Mouse (Mus musculus): Measurements from ENCODE around the gene Mcf2l.

The Mcf2l gene

GRCm38 (mm10) chr8:12874194-12874791 is 687 bp downstream of the Mcf2l start:
- DNase-seq, result no peak

DNA sequence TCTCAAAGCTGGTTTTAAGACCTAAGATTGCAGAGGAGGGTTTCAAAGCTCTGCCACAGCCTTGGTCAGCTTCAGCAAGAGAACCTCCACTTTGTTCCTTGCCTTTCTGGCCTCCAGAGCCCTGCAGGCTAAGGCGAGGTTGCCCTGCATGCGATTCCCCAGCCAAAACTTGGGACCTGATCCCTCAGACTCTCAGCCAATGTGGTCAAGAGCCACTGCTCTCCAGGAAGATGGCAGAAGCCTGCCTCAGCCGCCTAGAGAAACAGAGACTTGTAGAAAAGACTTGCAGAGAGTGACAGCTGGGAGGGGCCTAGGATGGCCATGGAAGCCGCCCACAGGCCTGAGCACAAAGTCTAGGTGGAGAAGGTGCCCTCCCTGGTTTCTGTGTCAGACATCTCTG is 1.4 kb downstream of the Mcf2l start:
- DNase-seq, result no peak

DNA sequence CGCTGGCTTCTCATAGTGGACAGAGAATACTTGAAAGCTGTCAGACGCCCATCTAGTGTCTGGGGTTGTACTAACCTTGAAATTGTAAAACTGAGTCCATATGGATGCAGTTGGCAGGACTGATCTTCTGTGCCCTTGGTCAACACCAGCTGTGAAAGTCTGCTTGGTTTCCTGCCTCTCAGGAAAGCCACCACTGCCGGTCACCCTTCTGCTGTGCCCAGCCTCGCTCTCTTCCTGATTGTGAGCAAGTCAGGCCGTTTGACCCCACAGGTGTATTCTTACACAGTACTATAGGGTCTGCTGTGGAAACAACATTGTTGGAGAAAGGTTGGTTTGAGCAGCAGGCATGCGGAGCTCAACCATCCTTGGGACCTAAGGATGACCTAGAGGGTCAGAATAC is 3.5 kb downstream of the Mcf2l start:
- DNase-seq, result no peak

DNA sequence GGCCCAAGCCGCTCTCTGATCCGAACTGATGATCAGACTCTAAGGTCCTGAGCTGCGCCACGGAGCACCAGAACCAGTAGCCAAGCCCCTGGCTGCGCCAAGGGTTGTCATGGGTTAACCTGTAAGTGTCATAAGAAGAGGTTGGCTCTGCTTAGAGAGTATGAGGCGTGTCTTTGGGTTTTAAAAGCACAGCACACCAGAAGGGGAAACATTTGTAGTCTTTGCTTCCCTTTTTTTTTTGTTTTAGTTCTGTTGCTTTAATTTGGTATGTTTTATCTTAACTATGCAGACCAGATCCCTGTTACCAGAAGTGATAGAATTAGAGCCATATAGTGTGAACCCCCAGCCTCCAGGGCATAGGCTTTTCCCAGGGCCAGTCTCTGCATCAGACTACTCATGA is 6.6 kb downstream of the Mcf2l start:
- no peak for DNase-seq

DNA sequence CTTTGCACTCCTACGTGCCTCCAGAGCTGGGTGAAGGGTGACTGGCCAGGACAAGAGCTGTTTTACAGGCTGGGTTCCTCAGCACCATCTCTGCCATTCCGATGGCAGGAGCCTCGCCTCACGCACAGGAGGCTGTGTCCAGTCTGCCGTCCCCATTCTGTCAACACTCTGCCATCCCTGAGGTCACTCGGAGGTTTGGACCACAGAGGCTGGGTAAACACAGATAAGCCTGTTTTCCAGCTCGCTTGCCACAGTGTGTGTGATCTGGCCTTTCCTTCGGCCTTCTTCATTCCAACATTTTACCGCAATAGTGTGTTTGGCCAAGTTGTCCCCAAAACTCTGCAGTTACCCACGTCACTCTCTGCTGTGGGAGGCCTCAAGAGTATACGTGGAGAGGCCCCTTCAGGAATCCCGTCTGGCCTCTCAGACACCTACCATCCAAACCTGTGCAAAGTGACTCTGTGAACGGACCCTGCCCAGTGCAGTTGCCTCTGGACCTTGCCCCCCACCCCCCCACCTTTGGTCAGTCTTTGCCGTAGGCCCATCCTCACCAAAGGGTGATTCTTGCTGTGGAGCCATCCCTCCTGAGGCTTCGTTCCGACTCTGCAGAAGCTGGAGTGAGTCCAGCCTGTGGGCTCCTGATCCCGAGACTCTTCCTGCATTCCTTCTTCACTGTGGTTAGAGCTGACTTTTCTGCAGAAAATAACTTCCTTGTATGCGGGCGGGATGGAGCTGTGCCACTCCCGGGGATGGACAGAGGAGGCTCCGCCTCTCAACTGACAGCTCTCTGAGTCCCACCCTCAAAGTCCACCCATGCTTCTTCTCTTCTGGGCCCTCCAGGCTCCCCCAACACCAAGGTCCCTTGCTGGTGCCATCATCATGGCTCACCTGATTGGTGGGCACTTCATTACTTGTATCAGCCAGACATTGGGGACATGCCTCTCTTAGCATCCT is 9.7 kb downstream of the Mcf2l start:
- no peak for DNase-seq

DNA sequence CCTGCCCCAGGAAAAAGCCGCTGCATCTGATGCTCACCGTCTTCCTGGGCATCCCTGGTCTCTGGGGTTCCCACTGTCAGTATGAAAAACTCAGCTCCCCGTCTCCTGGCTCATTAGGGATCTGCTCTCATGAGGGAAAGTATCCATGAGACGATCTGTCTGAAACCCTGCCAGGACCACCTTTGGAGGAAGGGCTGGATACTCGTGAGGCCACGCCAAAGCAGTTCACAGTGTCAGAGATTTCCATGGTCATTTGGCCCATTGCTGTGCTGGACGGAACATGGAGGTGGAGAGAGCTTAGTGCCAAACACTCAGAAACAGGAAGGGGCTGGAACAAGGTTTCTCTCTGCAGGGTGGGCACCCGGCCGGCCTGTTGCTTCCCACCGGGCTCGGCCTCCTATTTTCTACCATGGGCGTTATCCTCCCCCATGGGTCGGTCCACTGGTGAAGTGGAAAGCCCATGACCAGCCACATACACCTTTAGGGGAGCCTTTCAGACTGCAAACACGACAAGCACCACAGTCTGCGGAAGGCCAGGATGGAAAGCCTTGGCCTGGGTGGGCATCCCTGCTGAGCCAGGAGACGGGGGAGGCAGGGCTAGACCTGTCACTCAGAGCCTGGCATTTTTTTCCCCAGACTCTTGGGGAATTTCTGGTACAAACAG is 14.3 kb downstream of the Mcf2l start:
- no peak for DNase-seq

DNA sequence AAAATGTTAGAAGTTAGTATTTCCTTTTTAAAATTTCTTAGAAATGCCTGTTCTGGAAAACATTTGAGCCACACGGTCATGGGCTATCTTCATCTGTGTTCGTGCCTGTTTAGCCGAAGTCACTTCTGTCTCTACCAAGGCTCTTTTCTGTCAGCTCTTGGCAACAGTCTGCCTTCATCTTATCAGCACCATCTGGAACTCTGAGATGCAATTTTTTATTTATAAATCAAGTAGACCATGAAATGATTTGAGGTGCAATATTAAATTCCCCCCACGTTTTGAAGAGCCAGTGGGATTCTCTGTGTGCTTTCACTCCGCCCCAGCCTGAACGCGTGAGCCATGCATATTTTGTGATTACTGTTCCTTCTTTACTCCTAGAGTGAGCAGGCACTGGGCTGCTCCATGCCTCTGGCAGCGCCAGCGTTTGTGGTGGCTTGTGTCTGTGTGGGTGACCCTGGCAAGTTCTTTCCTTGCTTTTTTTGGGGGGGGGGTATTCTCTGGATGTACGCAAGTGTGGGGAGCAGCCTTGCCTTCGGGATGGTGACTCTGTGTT is 15.5 kb downstream of the Mcf2l start:
- DNase-seq, result no peak

DNA sequence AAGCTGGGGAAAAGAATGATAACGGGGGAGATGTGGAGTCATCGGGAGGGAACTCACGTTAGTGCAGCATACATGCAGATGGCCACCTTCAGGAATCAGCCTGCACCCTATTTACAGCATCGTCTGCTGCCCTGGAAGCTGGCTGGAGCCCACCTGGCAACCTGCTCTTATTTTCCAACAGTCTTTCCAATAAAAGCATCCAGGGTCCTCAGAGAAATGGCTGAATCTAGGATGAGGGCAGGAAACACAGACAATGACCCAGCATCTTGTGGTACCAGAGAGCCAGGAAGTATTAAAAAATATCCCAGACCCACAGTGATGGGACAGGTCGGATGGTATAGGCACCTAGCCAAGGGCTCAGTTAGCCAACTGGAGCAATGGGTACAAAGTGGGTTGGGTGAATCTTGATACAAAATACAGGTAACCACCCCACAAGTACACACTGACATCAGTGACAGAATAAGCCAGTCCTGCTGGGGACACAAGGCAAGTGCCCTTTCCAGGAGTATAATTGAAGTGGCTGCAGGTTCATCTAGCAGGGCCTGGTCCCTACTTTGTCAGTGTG is 19.4 kb downstream of the Mcf2l start:
- DNase-seq, result no peak

- DNase-seq, result no peak
Measured at GRCm38 (mm10) chr8:12893797-12894578, 20.4 kb downstream of the Mcf2l start.

DNA sequence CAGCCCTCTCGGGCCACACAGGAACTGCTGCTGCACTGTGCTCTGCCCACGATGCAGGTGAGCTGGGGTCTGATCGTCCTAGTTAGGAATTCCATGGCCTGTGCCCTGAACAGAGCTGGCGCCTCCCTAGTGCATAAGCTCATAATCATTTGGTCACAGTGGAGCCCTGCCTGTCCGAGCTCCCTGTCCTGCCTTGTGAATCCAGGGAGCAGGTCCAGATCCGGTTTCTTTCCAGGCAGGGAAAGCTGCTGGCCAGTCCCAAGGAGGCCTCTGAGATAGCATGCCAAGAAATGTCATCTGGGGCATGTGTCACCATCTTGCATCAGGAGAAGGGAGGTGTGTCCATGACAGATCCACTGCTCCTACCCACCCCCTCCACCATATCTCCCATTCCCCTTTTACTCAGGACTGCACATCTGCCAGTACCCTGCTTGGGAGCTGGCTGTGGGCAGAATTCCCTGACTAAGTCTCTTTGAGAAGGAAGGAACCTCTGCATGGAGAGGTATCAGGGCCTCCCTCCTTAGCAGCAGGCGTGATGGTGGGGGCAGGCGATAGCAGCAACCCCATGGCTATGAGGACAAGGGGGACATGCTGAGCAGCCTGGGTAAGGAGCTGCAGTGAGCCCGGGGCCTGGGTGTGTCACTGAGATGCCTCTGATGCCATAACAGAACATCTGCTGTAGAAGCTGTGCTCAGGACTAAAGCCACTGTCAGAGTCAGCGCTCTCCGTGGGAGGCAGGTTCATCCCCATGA is 21.4 kb downstream of the Mcf2l start:
- no peak for DNase-seq

DNA sequence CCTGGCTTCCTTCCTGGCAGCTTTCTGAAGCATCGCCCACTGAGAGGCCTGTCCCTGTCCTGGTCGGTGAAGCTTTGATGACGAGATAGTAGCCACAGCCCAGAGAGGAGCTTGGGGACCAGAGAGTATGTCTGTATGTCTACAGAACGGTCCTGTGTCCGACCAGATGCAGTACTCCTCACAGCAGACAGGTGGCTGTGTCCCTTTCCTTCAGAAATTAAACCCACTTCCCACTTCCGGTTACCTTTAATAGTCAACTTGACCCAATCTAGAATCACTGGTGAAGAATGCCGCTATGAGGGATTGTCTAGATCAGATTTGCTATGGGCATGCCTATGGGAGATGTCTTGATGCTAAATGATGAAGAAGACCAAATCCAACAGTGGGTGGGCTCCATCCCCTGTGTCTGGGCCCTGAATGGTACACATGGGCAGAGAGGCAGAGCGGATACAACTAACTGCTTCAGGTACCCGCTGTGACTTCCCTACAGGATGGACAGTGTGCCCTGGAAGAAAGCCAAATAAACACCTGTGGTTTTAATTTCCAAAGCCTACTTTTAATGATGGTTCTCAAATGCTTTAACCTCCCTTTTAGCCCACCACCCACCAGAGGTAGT is 22.0 kb downstream of the Mcf2l start:
- DNase-seq, result no peak

DNA sequence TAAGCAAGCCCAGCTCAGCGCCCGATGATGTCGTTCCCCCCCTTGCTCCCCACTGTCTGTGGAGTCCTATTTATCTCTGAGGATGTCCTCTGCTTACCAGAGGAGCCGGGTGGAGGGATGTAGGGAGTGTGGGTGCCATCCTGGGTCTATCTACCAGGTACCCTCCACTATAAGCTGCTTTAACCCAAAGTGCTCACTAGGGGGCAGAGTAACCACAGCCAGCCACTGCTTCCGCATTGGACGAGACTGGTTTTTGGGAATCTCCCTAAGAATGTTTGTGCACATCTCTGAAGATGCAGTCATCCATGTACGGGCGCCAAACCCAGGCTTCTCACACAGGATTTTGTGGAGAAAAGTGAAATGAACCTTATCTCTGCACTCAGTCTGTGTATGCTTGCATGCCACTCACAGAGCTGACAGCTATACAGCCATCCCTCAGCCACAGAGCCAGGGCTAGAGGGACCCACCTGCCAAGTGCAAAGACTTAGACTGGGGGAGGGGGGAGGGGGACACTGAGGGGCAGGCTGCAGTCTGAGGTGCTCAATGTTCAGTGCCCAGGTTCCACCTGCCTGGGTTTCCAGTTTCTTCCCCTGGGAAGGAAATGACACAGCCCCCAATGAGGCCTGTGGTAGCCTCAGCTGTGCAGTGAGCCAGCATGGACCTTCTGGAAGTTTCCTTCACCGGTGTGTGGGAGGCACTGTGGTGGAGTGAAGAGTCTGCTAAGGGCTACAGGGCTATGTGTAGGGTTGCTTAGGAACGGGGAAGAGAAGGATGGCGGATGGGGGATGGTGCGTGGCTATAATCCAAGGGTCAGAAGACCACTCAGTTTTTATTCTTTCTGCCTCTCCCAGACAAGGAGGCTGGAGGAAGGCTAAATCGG is 23.1 kb downstream of the Mcf2l start:
- peak; percentile 25 for DNase-seq

GRCm38 (mm10) chr8:12897815-12898214 is 24.2 kb downstream of the Mcf2l start:
- no peak for DNase-seq

DNA sequence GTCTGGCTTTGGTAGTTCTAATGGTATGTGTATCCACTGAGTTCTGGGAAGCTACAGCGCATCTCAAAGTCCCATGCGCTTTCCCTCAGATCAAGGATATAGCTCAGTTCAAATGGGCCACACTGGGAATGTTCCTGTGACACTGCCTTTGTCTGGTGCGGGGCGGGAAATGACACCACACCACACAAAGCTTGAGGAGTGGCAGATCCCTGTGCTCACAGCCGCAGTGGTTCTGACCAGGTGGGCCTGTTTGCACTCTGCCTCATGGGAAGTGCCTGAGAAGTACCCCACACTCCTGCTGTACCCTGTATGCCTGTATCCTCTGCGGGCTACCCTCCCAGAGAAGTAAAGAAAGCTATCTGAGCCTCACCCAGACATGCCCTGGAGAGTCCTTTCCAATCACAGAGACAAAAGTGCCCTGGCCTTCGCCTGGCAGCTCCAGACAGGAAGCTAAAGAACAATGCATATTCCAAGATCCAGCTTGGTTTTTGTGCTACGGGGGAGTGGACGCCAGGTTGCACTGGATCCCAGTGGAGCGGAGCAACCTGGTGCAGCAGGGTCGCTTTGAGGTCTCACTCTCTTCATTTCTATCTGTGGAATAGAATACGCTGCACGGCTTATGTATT is 30.3 kb downstream of the Mcf2l start:
- no peak for DNase-seq

- no peak for DNase-seq
Measured at GRCm38 (mm10) chr8:12905122-12905521, 31.5 kb downstream of the Mcf2l start.

DNA sequence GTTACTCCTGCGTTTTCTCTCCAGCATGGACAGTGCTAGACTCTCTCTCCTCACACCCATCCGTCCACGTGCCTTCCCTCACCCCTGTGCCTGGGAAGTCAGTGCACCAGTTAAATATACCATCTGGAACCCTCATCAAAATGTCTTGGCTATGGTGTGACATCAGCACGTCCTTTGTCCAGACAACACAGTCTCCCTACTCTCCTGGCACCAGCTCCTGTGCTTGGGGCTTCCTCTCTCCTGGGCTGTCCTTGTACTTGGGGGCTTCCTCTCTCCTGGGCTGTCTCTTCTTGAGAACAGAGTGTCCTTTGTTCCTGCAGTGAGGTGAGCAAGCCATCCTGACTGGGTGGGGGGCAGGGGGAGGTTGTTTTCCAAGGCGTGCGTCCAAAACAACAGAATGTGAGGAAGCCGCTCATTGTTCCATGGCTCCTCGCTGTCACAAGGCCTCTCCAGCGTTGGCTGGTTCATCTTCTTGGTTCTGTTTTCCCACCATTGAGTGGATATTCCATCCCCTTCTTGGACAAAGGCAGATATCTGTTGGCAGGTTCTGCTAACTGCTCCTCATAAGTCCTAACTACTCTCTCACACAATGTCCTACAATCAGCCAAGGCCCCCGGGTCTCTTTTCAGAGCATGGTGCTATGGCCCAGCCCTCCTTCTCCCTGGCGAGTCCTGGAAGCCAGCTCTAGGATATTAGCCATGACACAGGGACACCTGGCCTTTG is 32.2 kb downstream of the Mcf2l start:
- DNase-seq, result no peak

GRCm38 (mm10) chr8:12906597-12906996 is 33.0 kb downstream of the Mcf2l start:
- no peak for DNase-seq

GRCm38 (mm10) chr8:12907730-12908129 is 34.1 kb downstream of the Mcf2l start:
- DNase-seq, result no peak

GRCm38 (mm10) chr8:12912011-12912410 is 38.4 kb downstream of the Mcf2l start:
- DNase-seq, result no peak
